Mouse (Mus musculus) myocyte (in vitro differentiated cells): ENCODE measurements around the gene Ago3.

Source experiments
- MAX ChIP-seq: IDR thresholded peaks from one replicate; pipeline ENCODE4 v1.6.1; 2011; ENCODE audit warnings: low read depth, mild to moderate bottlenecking, control low read depth
- MYOD1 ChIP-seq, 3 experiments: IDR thresholded peaks; one replicate each; pipeline ENCODE4 v1.6.1; 2011; ENCODE audit warnings: control low read depth in 2 of 3, low read depth in 2 of 3, mild to moderate bottlenecking in 2 of 3, moderate library complexity in 1 of 3; ENCODE audit not compliant: insufficient read length in 2 of 3, control insufficient read depth in 1 of 3
- MYOG ChIP-seq, 3 experiments: IDR thresholded peaks; one replicate each; pipeline ENCODE4 v1.6.1; 2011; ENCODE audit warnings: control low read depth in 2 of 3, low read depth in 2 of 3, mild to moderate bottlenecking in 2 of 3; ENCODE audit not compliant: insufficient read length in 2 of 3, control insufficient read depth in 1 of 3, insufficient read depth in 1 of 3
- POLR2A ChIP-seq: IDR thresholded peaks from one replicate; pipeline ENCODE4 v1.6.1; 2011; ENCODE audit warnings: low read depth, mild to moderate bottlenecking, control low read depth, moderate library complexity; ENCODE audit not compliant: insufficient read length
- POLR2AphosphoS2 ChIP-seq: IDR thresholded peaks from one replicate; pipeline ENCODE4 v1.6.1; 2011; ENCODE audit warnings: low read depth, control low read depth; ENCODE audit not compliant: insufficient read length
- SRF ChIP-seq: IDR thresholded peaks from one replicate; pipeline ENCODE4 v1.6.1; 2011; ENCODE audit warnings: low read depth; ENCODE audit not compliant: control insufficient read depth, insufficient read length
- TCF12 ChIP-seq: IDR thresholded peaks from one replicate; pipeline ENCODE4 v1.6.1; 2011; ENCODE audit warnings: mild to moderate bottlenecking, control low read depth; ENCODE audit not compliant: poor library complexity, insufficient read depth, severe bottlenecking
- TCF3 ChIP-seq: IDR thresholded peaks from one replicate; pipeline ENCODE4 v1.6.1; 2011; ENCODE audit warnings: low read depth, control low read depth; ENCODE audit not compliant: insufficient read length
- USF1 ChIP-seq: IDR thresholded peaks from one replicate; pipeline ENCODE4 v1.6.1; 2011; ENCODE audit warnings: low read depth, mild to moderate bottlenecking, control low read depth, moderate library complexity

- TF ChIP-seq USF1: no peak
- no peak for TF ChIP-seq TCF12
- TF ChIP-seq POLR2A: peak; percentile 92
- TF ChIP-seq MYOD1 (IDR thresholded peaks at IDR 0.05; ENCODE audit: control insufficient read depth in 1 of 3, insufficient read length in 2 of 3, low read depth in 2 of 3): peak in 1 of 3 experiments; percentile 30
- TF ChIP-seq MYOG (IDR thresholded peaks at IDR 0.05; ENCODE audit: control insufficient read depth in 1 of 3, insufficient read depth in 1 of 3, insufficient read length in 2 of 3, low read depth in 2 of 3): peak in 2 of 3 experiments; percentile 28 to 54
- no peak for TF ChIP-seq MAX
- TF ChIP-seq TCF3: no peak
- peak; percentile 65 for TF ChIP-seq SRF
- peak; percentile 94 for TF ChIP-seq POLR2AphosphoS2
Measured at GRCm38 (mm10) chr4:126321111-126321853, 108.1 kb downstream of the Ago3 start, which contains the start of gene Adprhl2.
